Mouse (Mus musculus) stomach, postnatal 0 days (tissue): Measurements from ENCODE around the gene Fabp2.

Experiments
- CTCF ChIP-seq: IDR thresholded peaks from 2 replicates; pipeline ENCODE4 v1.5.1; 2016; ENCODE audit warnings: antibody characterized with exemption, low read depth, mild to moderate bottlenecking, moderate library complexity
- EP300 ChIP-seq: optimal IDR thresholded peaks from 2 replicates; pipeline ENCODE3; 2016; ENCODE audit warnings: antibody characterized with exemption

DNA sequence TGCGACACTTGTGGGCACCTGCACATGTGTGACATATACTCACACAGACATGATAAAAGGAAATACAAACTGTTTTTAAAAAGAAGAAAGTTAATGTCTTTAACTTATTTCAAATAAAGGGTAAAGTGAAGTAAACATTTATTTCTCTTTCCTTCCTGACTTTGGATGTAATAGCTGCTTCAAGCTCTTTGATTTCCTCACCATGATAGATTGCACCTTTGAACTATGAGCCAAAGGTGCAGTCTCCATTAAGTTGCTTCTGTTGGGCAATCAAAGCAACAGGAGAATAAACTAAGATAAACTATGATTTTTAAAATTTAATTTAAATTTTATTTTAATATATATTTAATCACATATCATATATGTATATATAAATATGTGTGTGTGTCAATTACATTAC, 26.6 kb upstream of the Fabp2 start:
- no peak for TF ChIP-seq EP300
- TF ChIP-seq CTCF: no peak
